Mouse (Mus musculus) myocyte (in vitro differentiated cells): Measurements from ENCODE around the gene Aifm3. TPM values are rescaled to one million over a fixed set of nuclear protein-coding genes. Genes with fewer than 3 reads are reported as not detected.

ENCODE experiments used
- H3K27me3 ChIP-seq: one replicate; pipeline ENCODE4 v1.6.1; 2011; ENCODE audit not compliant: control insufficient read depth, insufficient read depth, insufficient read length
- H3K36me3 ChIP-seq: one replicate; pipeline ENCODE4 v1.6.1; 2011; ENCODE audit not compliant: control insufficient read depth, insufficient read depth
- H3K4me2 ChIP-seq: one replicate; pipeline ENCODE4 v1.6.1; 2011; ENCODE audit warnings: low read depth, control low read depth
- H3K4me3 ChIP-seq: one replicate; pipeline ENCODE4 v1.5.1; 2011; ENCODE audit warnings: mild to moderate bottlenecking, control low read depth, moderate library complexity
- H3K79me2 ChIP-seq: one replicate; pipeline ENCODE4 v1.6.1; 2011; ENCODE audit not compliant: control insufficient read depth, insufficient read depth
- H3ac ChIP-seq: one replicate; pipeline ENCODE4 v1.6.1; 2011; ENCODE audit not compliant: control insufficient read depth, insufficient read length
- CEBPB ChIP-seq: IDR thresholded peaks from 2 replicates; pipeline ENCODE4 v1.6.1; 2011; ENCODE audit warnings: mild to moderate bottlenecking, moderate library complexity; ENCODE audit not compliant: poor library complexity, insufficient read depth, severe bottlenecking
- MAX ChIP-seq: IDR thresholded peaks from one replicate; pipeline ENCODE4 v1.6.1; 2011; ENCODE audit warnings: low read depth, mild to moderate bottlenecking, control low read depth
- MYOD1 ChIP-seq, 3 experiments: IDR thresholded peaks; one replicate each; pipeline ENCODE4 v1.6.1; 2011; ENCODE audit warnings: control low read depth in 2 of 3, low read depth in 2 of 3, mild to moderate bottlenecking in 2 of 3, moderate library complexity in 1 of 3; ENCODE audit not compliant: insufficient read length in 2 of 3, control insufficient read depth in 1 of 3
- MYOG ChIP-seq, 3 experiments: IDR thresholded peaks; one replicate each; pipeline ENCODE4 v1.6.1; 2011; ENCODE audit warnings: control low read depth in 2 of 3, low read depth in 2 of 3, mild to moderate bottlenecking in 2 of 3; ENCODE audit not compliant: insufficient read length in 2 of 3, control insufficient read depth in 1 of 3, insufficient read depth in 1 of 3
- POLR2A ChIP-seq: IDR thresholded peaks from one replicate; pipeline ENCODE4 v1.6.1; 2011; ENCODE audit warnings: low read depth, mild to moderate bottlenecking, control low read depth, moderate library complexity; ENCODE audit not compliant: insufficient read length
- POLR2AphosphoS2 ChIP-seq: IDR thresholded peaks from one replicate; pipeline ENCODE4 v1.6.1; 2011; ENCODE audit warnings: low read depth, control low read depth; ENCODE audit not compliant: insufficient read length
- REST ChIP-seq: IDR thresholded peaks from one replicate; pipeline ENCODE4 v1.6.1; 2011; ENCODE audit warnings: mild to moderate bottlenecking, control low read depth, moderate library complexity; ENCODE audit not compliant: insufficient read depth, insufficient read length
- SRF ChIP-seq: IDR thresholded peaks from one replicate; pipeline ENCODE4 v1.6.1; 2011; ENCODE audit warnings: low read depth; ENCODE audit not compliant: control insufficient read depth, insufficient read length
- TCF12 ChIP-seq: IDR thresholded peaks from one replicate; pipeline ENCODE4 v1.6.1; 2011; ENCODE audit warnings: mild to moderate bottlenecking, control low read depth; ENCODE audit not compliant: poor library complexity, insufficient read depth, severe bottlenecking
- TCF3 ChIP-seq: IDR thresholded peaks from one replicate; pipeline ENCODE4 v1.6.1; 2011; ENCODE audit warnings: low read depth, control low read depth; ENCODE audit not compliant: insufficient read length
- USF1 ChIP-seq: IDR thresholded peaks from one replicate; pipeline ENCODE4 v1.6.1; 2011; ENCODE audit warnings: low read depth, mild to moderate bottlenecking, control low read depth, moderate library complexity
- polyA plus RNA-seq: library from polyadenylated mRNA; unstranded; fragments of >200 nt; fragmentation: generic; extraction: Trizol; gene quantifications from one replicate; pipeline ENCODE4 v1.2.1, GENCODE M21; 2012; ENCODE audit warnings: missing spikeins

The Aifm3 gene
- polyA plus RNA-seq, 1 experiment = 0.02 TPM

GRCm38 (mm10) chr16:17530640-17531288 lies 41.4 kb downstream of the Aifm3 start, which contains the start of gene Thap7:
Gene Thap7 (minus strand): TSS chr16:17531136.
- H3K4me3 ChIP-seq = peak within 1 kb of the TSS; percentile 93
- TF ChIP-seq POLR2AphosphoS2 (peak; percentile 80), POLR2A (peak; percentile 85), MYOD1 (IDR thresholded peaks at IDR 0.05; ENCODE audit: control insufficient read depth in 1 of 3, insufficient read length in 2 of 3, low read depth in 2 of 3) (peak in 1 of 3 experiments; percentile 37), TCF3 (no peak), SRF (no peak), CEBPB (no peak), MAX (no peak)
- peak within 1 kb of the TSS; percentile 99 for H3K4me2 ChIP-seq
- peaks cover 17% of the 10 kb centered on the region for H3K36me3 ChIP-seq
- peak within 1 kb of the TSS; percentile 55 for H3ac ChIP-seq
- no peaks in the 10 kb centered on the region for H3K79me2 ChIP-seq
- H3K27me3 ChIP-seq = no peaks in the 10 kb centered on the region

- Histone ChIP-seq H3K27me3 (no peaks in the 10 kb centered on the region), H3K36me3 (peaks cover 6% of the 10 kb centered on the region), H3K4me3 (peak overlapping the region; percentile 93), H3K79me2 (no peaks in the 10 kb centered on the region), H3K4me2 (peak overlapping the region; percentile 99), H3ac (no peak overlapping the region)
- TF ChIP-seq CEBPB (no peak), USF1 (no peak), TCF3 (no peak), POLR2A (no peak), POLR2AphosphoS2 (no peak), SRF (no peak), REST (no peak), MAX (no peak)
Measured at GRCm38 (mm10) chr16:17532271-17532670, 42.9 kb downstream of the Aifm3 start.

- H3K79me2 ChIP-seq = no peaks in the 10 kb centered on the region
- no peak overlapping the region for H3K4me3 ChIP-seq
- H3ac ChIP-seq = no peak overlapping the region
- no peak overlapping the region for H3K4me2 ChIP-seq
- TF ChIP-seq MYOD1 (IDR thresholded peaks at IDR 0.05; ENCODE audit: control insufficient read depth in 1 of 3, insufficient read length in 2 of 3, low read depth in 2 of 3) (no peak), MYOG (IDR thresholded peaks at IDR 0.05; ENCODE audit: control insufficient read depth in 1 of 3, insufficient read depth in 1 of 3, insufficient read length in 2 of 3, low read depth in 2 of 3) (no peak), USF1 (no peak), TCF12 (no peak), MAX (no peak), TCF3 (no peak), POLR2AphosphoS2 (no peak), SRF (no peak), POLR2A (no peak)
- H3K36me3 ChIP-seq = peaks cover 3% of the 10 kb centered on the region
- no peaks in the 10 kb centered on the region for H3K27me3 ChIP-seq
Measured at GRCm38 (mm10) chr16:17532676-17533329, 43.4 kb downstream of the Aifm3 start.

GRCm38 (mm10) chr16:17536584-17536983 lies 47.2 kb downstream of the Aifm3 start:
- TF ChIP-seq POLR2AphosphoS2 (no peak), SRF (no peak), POLR2A (no peak), REST (no peak), USF1 (no peak), TCF3 (no peak), TCF12 (no peak)
- Histone ChIP-seq H3ac (no peak overlapping the region), H3K79me2 (no peaks in the 10 kb centered on the region), H3K4me3 (no peak overlapping the region), H3K4me2 (no peak overlapping the region), H3K36me3 (no peaks in the 10 kb centered on the region), H3K27me3 (no peaks in the 10 kb centered on the region)

- TF ChIP-seq SRF (no peak), REST (no peak)
- Histone ChIP-seq H3K4me2 (peak overlapping the region; percentile 34), H3K36me3 (no peaks in the 10 kb centered on the region), H3ac (no peak overlapping the region), H3K27me3 (no peaks in the 10 kb centered on the region), H3K4me3 (no peak overlapping the region), H3K79me2 (no peaks in the 10 kb centered on the region)
Measured at GRCm38 (mm10) chr16:17542632-17543031, 53.2 kb downstream of the Aifm3 start.
